Mouse (Mus musculus) E14TG2a.4 (cell line): ENCODE results near the gene 4930432M17Rik.

ENCODE experiments used
- CTCF ChIP-seq: conservative IDR thresholded peaks from 2 replicates; pipeline ENCODE4 v1.5.1; 2014; ENCODE audit warnings: low read length
- NANOG ChIP-seq: IDR thresholded peaks from 2 replicates; pipeline ENCODE4 v1.6.1; 2014; ENCODE audit warnings: borderline replicate concordance, low read length, mixed read lengths
- POU5F1 ChIP-seq: IDR thresholded peaks from 2 replicates; pipeline ENCODE4 v1.6.1; 2014; ENCODE audit warnings: low read length, borderline replicate concordance

- TF ChIP-seq CTCF (no peak), NANOG (no peak), POU5F1 (no peak)
Observed at GRCm38 (mm10) chr3:121650052-121650671, 20.4 kb upstream of the 4930432M17Rik start.
